Mouse (Mus musculus) frontal cortex, postnatal 14 days (tissue): ENCODE measurements around the gene Fntb.

Experiments used
- DNase-seq, 2 experiments: peaks; one replicate each; pipeline ENCODE4 v3.0.0; 2022; ENCODE audit warnings: low spot score in 2 of 2

The Fntb gene

GRCm38 (mm10) chr12:76795350-76795749 lies 30.0 kb downstream of the Fntb start, which contains the start of gene Gpx2:
Gpx2 (minus strand) TSS chr12:76795554.
- no peak for DNase-seq

GRCm38 (mm10) chr12:76796938-76797539 lies 31.6 kb downstream of the Fntb start:
- no peak for DNase-seq

GRCm38 (mm10) chr12:76798008-76798720 lies 32.8 kb downstream of the Fntb start:
- DNase-seq: no peak

- DNase-seq: no peak
Observed at GRCm38 (mm10) chr12:76803028-76803427, 37.6 kb downstream of the Fntb start.

- DNase-seq: no peak
Observed at GRCm38 (mm10) chr12:76803700-76804252, 38.4 kb downstream of the Fntb start.

- DNase-seq: no peak
Observed at GRCm38 (mm10) chr12:76805056-76805811, 39.8 kb downstream of the Fntb start.

GRCm38 (mm10) chr12:76807796-76808195 lies 42.4 kb downstream of the Fntb start:
- no peak for DNase-seq

- no peak for DNase-seq
Observed at GRCm38 (mm10) chr12:76810491-76810890, 45.1 kb downstream of the Fntb start.

GRCm38 (mm10) chr12:76811006-76811405 lies 45.6 kb downstream of the Fntb start:
- no peak for DNase-seq

GRCm38 (mm10) chr12:76813543-76813942 lies 48.2 kb downstream of the Fntb start:
- no peak for DNase-seq

GRCm38 (mm10) chr12:76814120-76814519 lies 48.7 kb downstream of the Fntb start:
- DNase-seq: no peak

GRCm38 (mm10) chr12:76816720-76817119 lies 51.3 kb downstream of the Fntb start:
- DNase-seq: no peak

GRCm38 (mm10) chr12:76817176-76817575 lies 51.8 kb downstream of the Fntb start:
- no peak for DNase-seq

GRCm38 (mm10) chr12:76818120-76818519 lies 52.7 kb downstream of the Fntb start:
- no peak for DNase-seq

GRCm38 (mm10) chr12:76818908-76819307 lies 53.5 kb downstream of the Fntb start:
- peak; percentile 39 to 58 for DNase-seq

GRCm38 (mm10) chr12:76819816-76820215 lies 54.4 kb downstream of the Fntb start:
- DNase-seq: no peak

- DNase-seq: no peak
Observed at GRCm38 (mm10) chr12:76820615-76821014, 55.2 kb downstream of the Fntb start.

- peak in 1 of 2 experiments; percentile 44 for DNase-seq
Observed at GRCm38 (mm10) chr12:76822002-76822650, 56.7 kb downstream of the Fntb start.

GRCm38 (mm10) chr12:76822651-76823041 lies 57.3 kb downstream of the Fntb start, which contains the start of gene Rab15:
Rab15 (minus strand) TSS chr12:76822908.
- DNase-seq: no peak

GRCm38 (mm10) chr12:76825283-76825682 lies 59.9 kb downstream of the Fntb start:
- DNase-seq: no peak

GRCm38 (mm10) chr12:76832704-76833103 lies 67.3 kb downstream of the Fntb start:
- no peak for DNase-seq
